Mouse (Mus musculus): ENCODE data around the gene Gm13277. TPM values are rescaled to one million over a fixed set of nuclear protein-coding genes. Genes with fewer than 3 reads are reported as not detected.
"Not testable (repeated sequence)": the region's sequence is repeated elsewhere in the genome, so short reads cannot be mapped to it uniquely, and the experiment has no call there.

Gm13277 gene
- total RNA-seq, 1 experiment = not detected

DNA sequence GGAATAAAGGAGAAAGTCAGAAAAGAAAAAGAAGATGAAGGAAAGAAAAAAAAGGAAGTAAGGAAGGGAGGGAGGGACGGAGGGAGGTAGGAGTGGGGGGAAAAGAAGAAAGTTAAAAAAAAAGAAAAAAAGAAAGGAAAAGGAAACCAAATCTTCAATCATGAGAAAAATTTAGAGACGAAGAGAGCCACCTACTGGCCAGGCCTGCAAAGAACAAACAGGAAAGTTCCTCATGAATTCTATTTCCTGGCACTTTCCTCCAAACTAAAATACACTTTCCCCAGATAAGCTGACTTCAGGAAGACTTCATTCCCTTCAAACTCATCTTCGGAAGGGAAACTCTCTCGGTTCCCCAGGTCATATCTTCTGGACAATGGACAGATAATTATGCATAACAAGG, 42.1 kb downstream of the Gm13277 start:
- no peak for TF ChIP-seq HCFC1 (IDR thresholded peaks at IDR 0.05; ENCODE audit: borderline replicate concordance, insufficient read depth, low read length)
- TF ChIP-seq CHD2 (IDR thresholded peaks at IDR 0.05; ENCODE audit: low read depth, low read length) = no peak
- TF ChIP-seq ZNF384 (IDR thresholded peaks at IDR 0.05; ENCODE audit: low read depth, low read length) = no peak
- TF ChIP-seq MAFK (IDR thresholded peaks at IDR 0.05; ENCODE audit: insufficient read depth, low read depth, low read length) = no peak
- no peak for TF ChIP-seq ZC3H11A (IDR thresholded peaks at IDR 0.05; ENCODE audit: borderline replicate concordance, low read depth, low read length)
- in situ Hi-C loops (cut with MboI; ENCODE audit: low sequenced_read_pairs in 2 of 2, unreplicated experiment in 2 of 2) = no loop called here
- Histone ChIP-seq H3K4me1 (ENCODE audit: control insufficient read depth in 2 of 2, insufficient read depth in 2 of 2, low read length in 2 of 2, poor library complexity in 1 of 2) (no peaks in the 10 kb centered on the region), H3K9ac (ENCODE audit: insufficient read depth, low read depth, low read length, poor library complexity, severe bottlenecking) (no peak overlapping the region), H3K27ac (ENCODE audit: insufficient read depth, low read depth, low read length, poor library complexity, severe bottlenecking) (no peak overlapping the region), H3K36me3 (ENCODE audit: control insufficient read depth, insufficient read depth, low read length, poor library complexity, severe bottlenecking) (no peaks in the 10 kb centered on the region), H3K9me3 (ENCODE audit: control insufficient read depth, insufficient read depth, low read depth, low read length) (no peaks in the 10 kb centered on the region), H3K4me3 (ENCODE audit: insufficient read depth in 1 of 2, low read depth in 1 of 2, low read length in 2 of 2, poor library complexity in 1 of 2, severe bottlenecking in 1 of 2) (no peak overlapping the region)
- no peak for DNase-seq (ENCODE audit: low read depth, low spot score)

DNA sequence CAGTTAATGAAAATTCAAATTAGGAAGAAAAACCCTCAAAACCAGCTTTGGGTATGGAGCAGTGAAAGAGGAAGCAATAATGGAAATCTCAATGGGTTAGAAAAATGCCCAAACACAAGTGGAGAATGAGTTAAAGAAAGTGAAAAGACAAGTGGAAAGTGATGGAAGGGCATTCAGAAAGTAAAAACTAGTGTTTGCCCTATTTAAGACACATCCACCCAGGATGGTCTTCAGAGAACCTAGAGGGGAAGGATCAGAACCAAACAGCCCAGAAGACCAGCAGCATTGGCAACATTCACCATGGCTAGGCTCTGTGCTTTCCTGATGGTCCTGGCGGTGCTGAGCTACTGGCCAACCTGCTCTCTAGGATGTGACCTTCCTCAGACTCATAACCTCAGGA, 46.8 kb downstream of the Gm13277 start, which contains the start of gene Ifna5:
Gene Ifna5, plus strand, starts transcription at position 301 of the 400 bp plus-strand sequence.
- in situ Hi-C loops (cut with MboI; ENCODE audit: low sequenced_read_pairs in 2 of 2, unreplicated experiment in 2 of 2); DNase-seq (ENCODE audit: low read depth, low spot score); H3K36me3 ChIP-seq (ENCODE audit: control insufficient read depth, insufficient read depth, low read length, poor library complexity, severe bottlenecking); H3K4me1 ChIP-seq (ENCODE audit: control insufficient read depth in 2 of 2, insufficient read depth in 2 of 2, low read length in 2 of 2, poor library complexity in 1 of 2); H3K9ac ChIP-seq (ENCODE audit: insufficient read depth, low read depth, low read length, poor library complexity, severe bottlenecking); H3K9me3 ChIP-seq (ENCODE audit: control insufficient read depth, insufficient read depth, low read depth, low read length); H3K27ac ChIP-seq (ENCODE audit: insufficient read depth, low read depth, low read length, poor library complexity, severe bottlenecking); H3K4me3 ChIP-seq (ENCODE audit: insufficient read depth in 1 of 2, low read depth in 1 of 2, low read length in 2 of 2, poor library complexity in 1 of 2, severe bottlenecking in 1 of 2): not testable (repeated sequence)

Other genes with a start within 250 kb of the Gm13277 start
- gene Ifna15, start 230.4 kb upstream of the Gm13277 start, total RNA-seq (2012; rRNA removed) = not detected in 2 replicates
- gene Ifna14, start 216.8 kb upstream of the Gm13277 start, total RNA-seq (2012; rRNA removed) = not detected in 2 replicates
- gene Ifna9, start 196.2 kb upstream of the Gm13277 start, total RNA-seq (2012; rRNA removed) = not detected in 2 replicates
- not detected in 2 replicates for gene Ifna12, start 185.3 kb upstream of the Gm13277 start, total RNA-seq (2012; rRNA removed)
- not detected in 2 replicates for gene C87499, start 154.2 kb upstream of the Gm13277 start, total RNA-seq (2012; rRNA removed)
- not detected in 2 replicates for gene Ifna13, start 144.2 kb upstream of the Gm13277 start, total RNA-seq (2012; rRNA removed)
- gene Ifna16, start 111.7 kb upstream of the Gm13277 start, total RNA-seq (2012; rRNA removed) = not detected in 2 replicates
- gene Ifna2, start 104.7 kb upstream of the Gm13277 start, total RNA-seq (2012; rRNA removed) = not detected in 2 replicates
- not detected in 2 replicates for gene Ifnab, start 97.3 kb upstream of the Gm13277 start, total RNA-seq (2012; rRNA removed)
- 3.7 and 5.3 TPM in 2 replicates for gene Gm26566, start 66.8 kb upstream of the Gm13277 start, total RNA-seq (2012; rRNA removed)
- gene Klhl9, start 66.2 kb upstream of the Gm13277 start, total RNA-seq (2012; rRNA removed) = 20.7 and 31.5 TPM in 2 replicates
- not detected in 2 replicates for gene Gm13271, start 33.8 kb upstream of the Gm13277 start, total RNA-seq (2012; rRNA removed)
- not detected in 2 replicates for gene Gm13283, start 28.5 kb upstream of the Gm13277 start, total RNA-seq (2012; rRNA removed)
- gene Gm13290, start 14.8 kb upstream of the Gm13277 start, total RNA-seq (2012; rRNA removed) = not detected in 2 replicates
- gene Gm13289, start 11.7 kb upstream of the Gm13277 start, total RNA-seq (2012; rRNA removed) = not detected in 2 replicates
- gene Gm13272, start 8.8 kb upstream of the Gm13277 start, total RNA-seq (2012; rRNA removed) = not detected in 2 replicates
- gene Ifnz, start 6.5 kb upstream of the Gm13277 start, total RNA-seq (2012; rRNA removed) = not detected in 2 replicates
- not detected in 2 replicates for gene Gm13276, start 2.9 kb upstream of the Gm13277 start, total RNA-seq (2012; rRNA removed)
- not detected in 2 replicates for gene Gm13278, start 2.9 kb downstream of the Gm13277 start, total RNA-seq (2012; rRNA removed)
- gene Gm13275, start 5.9 kb downstream of the Gm13277 start, total RNA-seq (2012; rRNA removed) = not detected in 2 replicates
- gene Gm13279, start 8.8 kb downstream of the Gm13277 start, total RNA-seq (2012; rRNA removed) = not detected in 2 replicates
- gene Gm13285, start 11.0 kb downstream of the Gm13277 start, total RNA-seq (2012; rRNA removed) = not detected in 2 replicates
- not detected in 2 replicates for gene Gm13287, start 14.6 kb downstream of the Gm13277 start, total RNA-seq (2012; rRNA removed)
- gene Gm13288, start 16.9 kb downstream of the Gm13277 start, total RNA-seq (2012; rRNA removed) = not detected in 2 replicates
- gene Ifna7, start 27.6 kb downstream of the Gm13277 start, total RNA-seq (2012; rRNA removed) = not detected in 2 replicates
- gene Ifna11, start 31.3 kb downstream of the Gm13277 start, total RNA-seq (2012; rRNA removed) = not detected in 2 replicates
- not detected in 2 replicates for gene Ifna6, start 38.8 kb downstream of the Gm13277 start, total RNA-seq (2012; rRNA removed)
- gene Ifna5, start 46.9 kb downstream of the Gm13277 start, total RNA-seq (2012; rRNA removed) = not detected in 2 replicates
- gene Ifna4, start 53.2 kb downstream of the Gm13277 start, total RNA-seq (2012; rRNA removed) = not detected in 2 replicates
- not detected in 2 replicates for gene Ifna1, start 61.5 kb downstream of the Gm13277 start, total RNA-seq (2012; rRNA removed)
- gene Ifne, start 91.6 kb downstream of the Gm13277 start, total RNA-seq (2012; rRNA removed) = not detected in 2 replicates

Data from ES-E14 (cell line).